Mouse (Mus musculus) testis, adult 2 months (tissue): ENCODE measurements at regions not wholly inside any gene's neighbourhood (a gene's known extent, or its start where the extent isn't known, plus 50 kb on each side); places are given as distances from the start of the nearest gene placed in this dataset.
A peak's percentile ranks its signal among the peaks of the same experiment; 100 is the strongest.

Experiments used
- H3K27ac ChIP-seq: fragments of 200-500 bp; 2 replicates; pipeline ENCODE4 v1.5.1; 2012; ENCODE audit warnings: low read depth, low read length; ENCODE audit not compliant: control insufficient read depth, insufficient read depth
- H3K27me3 ChIP-seq: fragments of 200-500 bp; 2 replicates; pipeline ENCODE4 v1.6.1; 2012; ENCODE audit warnings: mild to moderate bottlenecking, low read length, moderate library complexity; ENCODE audit not compliant: control insufficient read depth, insufficient read depth
- H3K36me3 ChIP-seq: fragments of 200-500 bp; 2 replicates; pipeline ENCODE4 v1.6.1; 2012; ENCODE audit warnings: mild to moderate bottlenecking, low read length; ENCODE audit not compliant: control insufficient read depth, insufficient read depth
- H3K4me1 ChIP-seq: fragments of 200-500 bp; 2 replicates; pipeline ENCODE4 v1.6.1; 2012; ENCODE audit warnings: low read length; ENCODE audit not compliant: control insufficient read depth, insufficient read depth
- H3K4me3 ChIP-seq: fragments of 200-500 bp; 2 replicates; pipeline ENCODE4 v1.5.1; 2012; ENCODE audit warnings: low read depth, mild to moderate bottlenecking, low read length, moderate library complexity, mixed read lengths; ENCODE audit not compliant: control insufficient read depth
- CTCF ChIP-seq: fragments of 200-500 bp; IDR thresholded peaks from 2 replicates; pipeline ENCODE4 v1.5.1; 2012; ENCODE audit warnings: low read depth, mild to moderate bottlenecking, inconsistent platforms, low read length, moderate library complexity; ENCODE audit not compliant: control insufficient read depth, insufficient read depth, insufficient replicate concordance
- POLR2A ChIP-seq: fragments of 200-500 bp; IDR thresholded peaks from 2 replicates; pipeline ENCODE4 v1.6.1; 2012; ENCODE audit warnings: low read depth, mild to moderate bottlenecking, inconsistent platforms, low read length, moderate library complexity; ENCODE audit not compliant: control insufficient read depth

DNA sequence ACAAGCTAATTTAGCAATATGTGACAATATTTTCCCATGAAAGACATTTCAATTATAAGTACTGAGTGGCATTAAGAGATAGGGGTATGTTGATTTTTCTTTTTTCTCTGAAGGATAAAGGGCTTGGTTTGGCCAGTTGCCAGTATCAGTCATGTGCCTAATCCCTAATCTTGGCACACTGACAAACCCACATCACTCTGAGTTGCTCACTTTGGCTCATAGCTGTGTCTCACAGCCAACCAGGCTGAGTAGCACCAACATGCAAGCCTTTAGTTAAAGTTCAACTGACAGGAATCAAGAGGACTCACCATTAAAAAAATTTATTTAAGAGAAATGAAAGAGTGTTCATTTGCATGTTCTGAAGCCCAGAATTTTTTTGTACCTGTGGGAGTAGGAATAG is 1861.1 kb upstream of the Cntnap5a start:
- Histone ChIP-seq H3K27ac (no peak overlapping the region), H3K27me3 (no peaks in the 10 kb centered on the region)
- TF ChIP-seq POLR2A: no peak
- TF ChIP-seq CTCF: no peak

DNA sequence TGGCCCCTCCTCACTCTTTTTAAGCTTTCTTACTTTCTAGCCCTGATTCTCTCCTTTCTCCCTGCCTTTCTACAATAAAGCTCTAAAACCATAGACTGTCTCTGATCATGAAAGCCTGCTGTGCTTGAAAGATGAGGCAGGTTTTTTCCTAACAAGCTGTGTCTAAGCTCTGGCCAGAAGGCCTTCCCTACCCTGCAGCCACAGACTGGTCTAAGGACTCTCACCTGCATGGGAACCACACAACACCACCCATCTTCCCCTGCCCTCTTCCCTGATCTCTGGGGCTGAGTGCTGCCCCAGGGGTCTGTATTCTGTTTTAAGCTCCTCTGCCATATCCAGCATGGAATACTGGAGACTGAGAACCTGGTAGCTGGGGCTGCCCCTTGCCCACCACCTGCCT is 1832.1 kb upstream of the Cntnap5a start:
- TF ChIP-seq POLR2A (no peak), CTCF (no peak)
- Histone ChIP-seq H3K4me1 (peaks cover 3% of the 10 kb centered on the region; the same call in 1 of the 2 replicates), H3K27me3 (no peaks in the 10 kb centered on the region), H3K4me3 (peak overlapping the region; percentile 27), H3K36me3 (no peaks in the 10 kb centered on the region), H3K27ac (peak overlapping the region; percentile 17; the same call in 1 of the 2 replicates)

More for the DNA sequence above, 1861.1 kb upstream of the Cntnap5a start:
- Histone ChIP-seq H3K4me1 (no peaks in the 10 kb centered on the region), H3K4me3 (no peak overlapping the region), H3K36me3 (no peaks in the 10 kb centered on the region)
